Mouse (Mus musculus) midbrain, embryonic 11.5 days (tissue): ENCODE measurements around the gene Stx8. TPM values are rescaled to one million over a fixed set of nuclear protein-coding genes. Genes with fewer than 3 reads are reported as not detected.
A peak's percentile ranks its signal among the peaks of the same experiment; 100 is the strongest.

Experiments used
- ATAC-seq: fragments of 200-750 bp; cut with Nextera tagmentation; 2 replicates; pipeline ENCODE4 v1.8.0; 2017; ENCODE audit warnings: moderate TSS enrichment, moderate library complexity; ENCODE audit not compliant: low FRiP score
- DNase-seq: peaks from one replicate; pipeline ENCODE4 v3.0.0; 2015; ENCODE audit warnings: low spot score; ENCODE audit errors: missing footprints
- H3K27ac ChIP-seq: fragments of 300-500 bp; sonication (generic); 2 replicates; pipeline ENCODE4 v1.5.1; 2014; ENCODE audit warnings: low read depth, low read length
- H3K27me3 ChIP-seq: fragments of 300-500 bp; sonication (generic); 2 replicates; pipeline ENCODE4 v1.6.1; 2014; ENCODE audit warnings: mild to moderate bottlenecking, low read length, moderate library complexity, mixed read lengths; ENCODE audit not compliant: control insufficient read depth, insufficient read depth
- H3K36me3 ChIP-seq: fragments of 300-500 bp; sonication (generic); 2 replicates; pipeline ENCODE4 v1.6.1; 2014; ENCODE audit warnings: mild to moderate bottlenecking, low read length, moderate library complexity, mixed read lengths; ENCODE audit not compliant: control insufficient read depth, insufficient read depth
- H3K4me1 ChIP-seq: fragments of 300-500 bp; sonication (generic); 2 replicates; pipeline ENCODE4 v1.6.1; 2014; ENCODE audit warnings: low read length; ENCODE audit not compliant: control insufficient read depth, insufficient read depth
- H3K4me2 ChIP-seq: fragments of 300-500 bp; sonication (generic); 2 replicates; pipeline ENCODE4 v1.6.1; 2014; ENCODE audit warnings: mild to moderate bottlenecking, moderate library complexity
- H3K4me3 ChIP-seq: fragments of 300-500 bp; sonication (generic); 2 replicates; pipeline ENCODE4 v1.5.1; 2014; ENCODE audit warnings: low read depth, low read length
- H3K9ac ChIP-seq: fragments of 300-500 bp; sonication (generic); 2 replicates; pipeline ENCODE4 v1.6.1; 2014; ENCODE audit warnings: low read length
- H3K9me3 ChIP-seq: fragments of 300-500 bp; sonication (generic); 2 replicates; pipeline ENCODE4 v1.6.1; 2016; ENCODE audit warnings: low read length; ENCODE audit not compliant: control insufficient read depth
- WGBS: fragments of 180-500 bp; shearing (Covaris S2); extraction: QIAGEN DNeasy Blood & Tissue Kit; methylation state at CpG from one replicate; pipeline ENCODE4 v1.1.7; 2014; 5-methylcytosine and 5-hydroxymethylcytosine counted together
- polyA plus RNA-seq: library from polyadenylated mRNA; unstranded; fragments of >200 nt; fragmentation: Nextera tagmentation; extraction: Ambion mirVana; gene quantifications from 2 replicates; pipeline ENCODE4 v1.2.1, GENCODE M21; 2014

The Stx8 gene
- polyA plus RNA-seq, 1 experiment from 2014 or later, result 55.3 TPM

- H3K27ac ChIP-seq, result no peak overlapping the region
- H3K36me3 ChIP-seq, result no peaks in the 10 kb centered on the region
- no peak for ATAC-seq
- no peak overlapping the region for H3K4me3 ChIP-seq
- DNase-seq, result no peak
- no peaks in the 10 kb centered on the region for H3K9me3 ChIP-seq
- H3K27me3 ChIP-seq, result no peaks in the 10 kb centered on the region
- WGBS, result 89% methylated on average over 7 of the region's 7 CpGs
- H3K4me1 ChIP-seq, result no peaks in the 10 kb centered on the region; the same call in 1 of the 2 replicates
- H3K4me2 ChIP-seq, result no peak overlapping the region
- no peak overlapping the region for H3K9ac ChIP-seq
Measured at GRCm38 (mm10) chr11:68134494-68134893, 168.5 kb downstream of the Stx8 start.

GRCm38 (mm10) chr11:68135350-68135749 is 169.4 kb downstream of the Stx8 start:
- no peak overlapping the region for H3K27ac ChIP-seq
- DNase-seq (no peak), ATAC-seq (no peak)

GRCm38 (mm10) chr11:68136687-68137086 is 170.7 kb downstream of the Stx8 start:
- Histone ChIP-seq H3K4me1 (no peaks in the 10 kb centered on the region; the same call in 1 of the 2 replicates), H3K4me2 (no peak overlapping the region), H3K9me3 (no peaks in the 10 kb centered on the region), H3K9ac (no peak overlapping the region), H3K27ac (no peak overlapping the region), H3K36me3 (no peaks in the 10 kb centered on the region), H3K27me3 (no peaks in the 10 kb centered on the region), H3K4me3 (no peak overlapping the region)
- 87% methylated on average over 8 of the region's 8 CpGs for WGBS
- DNase-seq, result no peak
- no peak for ATAC-seq

More at GRCm38 (mm10) chr11:68135350-68135749, 169.4 kb downstream of the Stx8 start:
- H3K9ac ChIP-seq, result no peak overlapping the region
- H3K4me2 ChIP-seq, result no peak overlapping the region
- no peaks in the 10 kb centered on the region for H3K27me3 ChIP-seq
- no peaks in the 10 kb centered on the region for H3K9me3 ChIP-seq
- H3K4me3 ChIP-seq, result no peak overlapping the region
- H3K36me3 ChIP-seq, result no peaks in the 10 kb centered on the region
- H3K4me1 ChIP-seq, result no peaks in the 10 kb centered on the region; the same call in 1 of the 2 replicates
- 80% methylated on average over 9 of the region's 9 CpGs for WGBS

GRCm38 (mm10) chr11:68142296-68142695 is 176.3 kb downstream of the Stx8 start:
- H3K27ac ChIP-seq, result no peak overlapping the region
- H3K9ac ChIP-seq, result no peak overlapping the region
- peaks cover 39% of the 10 kb centered on the region for H3K4me1 ChIP-seq
- no peak overlapping the region for H3K4me3 ChIP-seq
- no peaks in the 10 kb centered on the region for H3K27me3 ChIP-seq
- WGBS, result 39% methylated on average over 8 of the region's 8 CpGs
- no peaks in the 10 kb centered on the region for H3K9me3 ChIP-seq
- DNase-seq (no peak), ATAC-seq (no peak)
- H3K4me2 ChIP-seq, result no peak overlapping the region
- no peaks in the 10 kb centered on the region for H3K36me3 ChIP-seq

GRCm38 (mm10) chr11:68144235-68145065 is 178.5 kb downstream of the Stx8 start:
- H3K36me3 ChIP-seq, result no peaks in the 10 kb centered on the region
- DNase-seq (peak; percentile 93), ATAC-seq (peak; percentile 65)
- 29% methylated on average over 13 of the region's 13 CpGs for whole genome bisulfite sequencing
- H3K27me3 ChIP-seq, result peaks cover 7% of the 10 kb centered on the region
- H3K9ac ChIP-seq, result peak overlapping the region; percentile 56; the same call in 1 of the 2 replicates
- no peak overlapping the region for H3K4me3 ChIP-seq
- H3K4me2 ChIP-seq, result no peak overlapping the region
- no peaks in the 10 kb centered on the region for H3K9me3 ChIP-seq
- peak overlapping the region; percentile 94 for H3K27ac ChIP-seq
- peaks cover 45% of the 10 kb centered on the region for H3K4me1 ChIP-seq

GRCm38 (mm10) chr11:68145066-68145585 is 179.1 kb downstream of the Stx8 start:
- no peaks in the 10 kb centered on the region for H3K36me3 ChIP-seq
- no peak overlapping the region for H3K4me3 ChIP-seq
- peak overlapping the region; percentile 56 for H3K9ac ChIP-seq
- peak overlapping the region; percentile 94 for H3K27ac ChIP-seq
- 8% methylated on average over 13 of the region's 13 CpGs for WGBS
- H3K27me3 ChIP-seq, result peaks cover 9% of the 10 kb centered on the region
- DNase-seq (peak; percentile 92), ATAC-seq (peak; percentile 10; the same call in 1 of the 2 replicates)
- H3K4me2 ChIP-seq, result peak overlapping the region; percentile 30
- H3K9me3 ChIP-seq, result no peaks in the 10 kb centered on the region
- peaks cover 51% of the 10 kb centered on the region for H3K4me1 ChIP-seq

GRCm38 (mm10) chr11:68145586-68146455 is 179.8 kb downstream of the Stx8 start:
- ATAC-seq (peak; percentile 60), DNase-seq (peak; percentile 93)
- Histone ChIP-seq H3K9ac (peak overlapping the region; percentile 56), H3K27me3 (peaks cover 9% of the 10 kb centered on the region), H3K4me1 (peaks cover 57% of the 10 kb centered on the region), H3K27ac (peak overlapping the region; percentile 94), H3K9me3 (no peaks in the 10 kb centered on the region), H3K36me3 (no peaks in the 10 kb centered on the region), H3K4me2 (peak overlapping the region; percentile 30), H3K4me3 (no peak overlapping the region)
- WGBS, result 6% methylated on average over 17 of the region's 17 CpGs

- peak overlapping the region; percentile 56 for H3K9ac ChIP-seq
- H3K9me3 ChIP-seq, result no peaks in the 10 kb centered on the region
- DNase-seq (peak; percentile 88), ATAC-seq (peak; percentile 36)
- H3K4me1 ChIP-seq, result peaks cover 63% of the 10 kb centered on the region
- H3K36me3 ChIP-seq, result no peaks in the 10 kb centered on the region
- 7% methylated on average over 4 of the region's 4 CpGs for WGBS
- peaks cover 9% of the 10 kb centered on the region for H3K27me3 ChIP-seq
- H3K4me2 ChIP-seq, result no peak overlapping the region; the same call in 1 of the 2 replicates
- no peak overlapping the region for H3K4me3 ChIP-seq
- peak overlapping the region; percentile 94 for H3K27ac ChIP-seq
Measured at GRCm38 (mm10) chr11:68146456-68146851, 180.5 kb downstream of the Stx8 start.
